Mouse (Mus musculus) B cell, adult 62 days (primary cell): ENCODE measurements around the gene Alx3. TPM values are rescaled to one million over a fixed set of nuclear protein-coding genes. Genes with fewer than 3 reads are reported as not detected.

Source experiments
- total RNA-seq: library from RNA; stranded (reverse); gene quantifications from 4 replicates; pipeline ENCODE4 v1.2.4, GENCODE M21; 2023

The Alx3 gene
- not detected in 4 replicates for total RNA-seq

GRCm38 (mm10) chr3:107594662-107595263 lies at the start of gene Alx3:
TSS of gene Alx3 (plus strand) at chr3:107595031.

GRCm38 (mm10) chr3:107554842-107555241 lies 40.0 kb upstream of the Alx3 start, which contains the start of gene Ubl4b:
TSS of gene Ubl4b (minus strand) at chr3:107555073.

DNA sequence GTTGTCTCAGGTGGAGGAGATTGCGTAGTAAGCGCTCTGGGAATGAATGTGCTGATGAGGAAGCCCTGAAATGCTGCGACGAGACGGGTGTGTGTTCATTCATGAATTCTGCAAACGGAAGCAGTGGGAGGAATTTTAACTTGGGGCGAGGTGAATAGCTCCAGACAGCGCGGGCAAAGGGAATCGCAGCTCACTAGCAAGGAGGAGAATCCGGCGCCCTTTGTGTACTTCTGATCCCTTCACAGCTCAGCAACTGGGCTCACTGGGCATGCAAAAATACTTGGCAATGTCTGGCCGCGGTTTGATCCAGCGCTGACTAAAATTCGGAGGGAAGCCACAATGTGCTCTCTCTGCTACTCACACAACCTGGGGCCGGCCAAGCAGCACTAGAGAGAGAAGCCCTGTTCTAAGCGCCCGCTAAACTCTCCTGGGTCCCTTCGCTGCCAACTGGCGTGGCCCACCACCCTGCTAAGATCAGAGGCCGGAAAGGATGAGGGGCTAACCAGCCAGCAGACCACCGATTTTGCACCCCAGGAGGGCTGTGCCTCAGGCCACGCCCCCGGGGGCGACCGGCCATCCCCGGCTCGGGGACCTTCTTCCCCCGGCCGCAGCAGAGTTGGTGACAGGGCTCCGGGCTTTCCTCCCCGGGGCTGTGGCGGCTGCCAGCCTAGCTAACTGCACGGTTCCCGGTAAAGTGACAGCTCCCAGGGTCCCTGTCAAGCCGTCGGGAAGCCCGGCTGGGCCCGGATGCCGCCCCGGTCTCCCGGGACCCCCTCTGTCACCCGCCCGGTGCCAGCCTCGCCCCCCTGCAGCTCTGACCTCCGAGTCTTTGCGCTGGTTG lies 36.1 kb downstream of the Alx3 start, which contains the start of gene Gm10961:
Gene Gm10961, plus strand, starts transcription at position 641 of the 841 bp plus-strand sequence.

DNA sequence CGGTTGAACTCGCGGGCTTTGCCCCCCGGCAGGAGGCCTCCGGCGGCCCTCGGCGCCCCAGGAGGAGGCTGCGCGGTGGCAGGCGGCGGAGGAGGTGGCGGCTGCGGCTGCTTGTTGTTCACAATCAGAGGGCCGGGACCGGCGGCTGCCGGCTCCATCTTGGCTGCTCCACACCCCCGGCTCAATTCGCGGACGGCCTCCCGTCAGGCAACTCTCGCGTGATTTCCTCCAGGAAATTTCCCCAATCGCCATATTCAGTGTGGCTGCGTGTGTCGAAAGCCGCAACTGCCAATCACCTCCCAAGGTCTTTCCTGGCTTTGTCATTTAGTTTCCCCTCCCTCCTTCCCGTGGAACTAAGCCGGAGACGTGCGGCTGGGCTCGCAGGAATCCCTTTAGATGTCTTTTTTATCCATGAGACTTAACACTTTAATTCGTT lies 36.7 kb downstream of the Alx3 start, which contains the start of gene Strip1:
Gene Strip1, minus strand, starts transcription at position 172 of the 436 bp plus-strand sequence.

Other genes with a start within 250 kb of the Alx3 start
- gene Kcnc4, start 135.5 kb upstream of the Alx3 start, total RNA-seq: not detected in 4 replicates
- gene Slc6a17, start 77.0 kb upstream of the Alx3 start, total RNA-seq: 3.0 TPM in 1 of 4 replicates, not detected in the others
- gene Ubl4b, start 40.0 kb upstream of the Alx3 start, total RNA-seq: not detected in 4 replicates
- not detected in 4 replicates for gene Gm10961, start 36.3 kb downstream of the Alx3 start, total RNA-seq
- 46.2 to 52.3 TPM (median 49.8 TPM) in 4 replicates for gene Strip1, start 36.7 kb downstream of the Alx3 start, total RNA-seq
- 69.3 to 75.3 TPM (median 74.1 TPM) in 4 replicates for gene Ahcyl1, start 101.5 kb downstream of the Alx3 start, total RNA-seq
- gene Csf1, start 165.4 kb downstream of the Alx3 start, total RNA-seq: 7.1 to 13.1 TPM (median 8.4 TPM) in 4 replicates